Mouse (Mus musculus): ENCODE results near the gene Fgfr2. TPM values are rescaled to one million over a fixed set of nuclear protein-coding genes. Genes with fewer than 3 reads are reported as not detected.
A peak's percentile ranks its signal among the peaks of the same experiment; 100 is the strongest.

The Fgfr2 gene
- total and polyA plus RNA-seq, 2 experiments from 2014 or later, result 12.1 to 32.6 TPM

- 25% methylated on average over 9 of the region's 9 CpGs for WGBS
- no peak overlapping the region for H3K9ac ChIP-seq (replicated peaks; ENCODE audit: low read length, poor library complexity, severe bottlenecking)
- 0 out of 2 replicates have a peak, but pooled peaks cover 5% of the 10 kb centered on the region for H3K4me1 ChIP-seq (ENCODE audit: insufficient read depth, low read length)
- no peak overlapping the region for H3K4me3 ChIP-seq (ENCODE audit: low read depth, low read length)
- H3K9me3 ChIP-seq (ENCODE audit: low read length), result no peaks in the 10 kb centered on the region
- no peak for TF ChIP-seq CTCF (IDR thresholded peaks at IDR 0.05)
- H3K36me3 ChIP-seq (ENCODE audit: insufficient read depth, low read length), result no peaks in the 10 kb centered on the region
- no peaks in the 10 kb centered on the region for H3K27me3 ChIP-seq (ENCODE audit: insufficient read depth, low read length)
- ATAC-seq (ENCODE audit: low FRiP score) (no peak), DNase-seq (ENCODE audit: low spot score) (no peak)
- no peak overlapping the region for H3K4me2 ChIP-seq (ENCODE audit: low read depth, low read length, poor library complexity, severe bottlenecking)
- H3K27ac ChIP-seq (ENCODE audit: low read depth, low read length), result no peak overlapping the region
These were observed 465.1 kb downstream of the Fgfr2 start for GRCm38 (mm10) chr7:132658058-132658450.

GRCm38 (mm10) chr7:132657371-132658057, 465.6 kb downstream of the Fgfr2 start:
- Histone ChIP-seq H3K9ac (replicated peaks; ENCODE audit: low read length, poor library complexity, severe bottlenecking) (no peak overlapping the region), H3K4me1 (ENCODE audit: insufficient read depth, low read length) (0 out of 2 replicates have a peak, but pooled peaks cover 5% of the 10 kb centered on the region), H3K4me2 (ENCODE audit: low read depth, low read length, poor library complexity, severe bottlenecking) (no peak overlapping the region), H3K4me3 (ENCODE audit: low read depth, low read length) (no peak overlapping the region), H3K27ac (ENCODE audit: low read depth, low read length) (no peak overlapping the region), H3K27me3 (ENCODE audit: insufficient read depth, low read length) (no peaks in the 10 kb centered on the region), H3K9me3 (ENCODE audit: low read length) (no peaks in the 10 kb centered on the region), H3K36me3 (ENCODE audit: insufficient read depth, low read length) (no peaks in the 10 kb centered on the region)
- 44% methylated on average over 14 of the region's 14 CpGs for WGBS
- no peak for ATAC-seq (ENCODE audit: low FRiP score)
- DNase-seq (ENCODE audit: low spot score), result no peak
- no peak for TF ChIP-seq CTCF (IDR thresholded peaks at IDR 0.05)

- H3K4me1 ChIP-seq (ENCODE audit: insufficient read depth, low read length), result 0 out of 2 replicates have a peak, but pooled peaks cover 5% of the 10 kb centered on the region
- no peaks in the 10 kb centered on the region for H3K27me3 ChIP-seq (ENCODE audit: insufficient read depth, low read length)
- no peak overlapping the region for H3K4me2 ChIP-seq (ENCODE audit: low read depth, low read length, poor library complexity, severe bottlenecking)
- peak; percentile 82 for TF ChIP-seq CTCF (IDR thresholded peaks at IDR 0.05)
- 9% methylated on average over 3 of the region's 3 CpGs for WGBS
- H3K27ac ChIP-seq (ENCODE audit: low read depth, low read length), result no peak overlapping the region
- peak; percentile 45 for ATAC-seq (ENCODE audit: low FRiP score)
- peak; percentile 89 for DNase-seq (ENCODE audit: low spot score)
- no peak overlapping the region for H3K4me3 ChIP-seq (ENCODE audit: low read depth, low read length)
- no peaks in the 10 kb centered on the region for H3K36me3 ChIP-seq (ENCODE audit: insufficient read depth, low read length)
- H3K9me3 ChIP-seq (ENCODE audit: low read length), result no peaks in the 10 kb centered on the region
- H3K9ac ChIP-seq (replicated peaks; ENCODE audit: low read length, poor library complexity, severe bottlenecking), result peak overlapping the region; percentile 19; the same call in 1 of the 2 replicates
These were observed 466.6 kb downstream of the Fgfr2 start for GRCm38 (mm10) chr7:132656548-132656947.

GRCm38 (mm10) chr7:132656075-132656474, 467.1 kb downstream of the Fgfr2 start:
- no peak overlapping the region for H3K27ac ChIP-seq (ENCODE audit: low read depth, low read length)
- ATAC-seq (ENCODE audit: low FRiP score), result peak; percentile 54
- no peaks in the 10 kb centered on the region for H3K27me3 ChIP-seq (ENCODE audit: insufficient read depth, low read length)
- peak overlapping the region; percentile 19; the same call in 1 of the 2 replicates for H3K9ac ChIP-seq (replicated peaks; ENCODE audit: low read length, poor library complexity, severe bottlenecking)
- peak; percentile 98 for TF ChIP-seq CTCF (IDR thresholded peaks at IDR 0.05)
- H3K9me3 ChIP-seq (ENCODE audit: low read length), result no peaks in the 10 kb centered on the region
- WGBS, result 17% methylated on average over 9 of the region's 9 CpGs
- H3K4me3 ChIP-seq (ENCODE audit: low read depth, low read length), result no peak overlapping the region
- no peak overlapping the region for H3K4me2 ChIP-seq (ENCODE audit: low read depth, low read length, poor library complexity, severe bottlenecking)
- H3K36me3 ChIP-seq (ENCODE audit: insufficient read depth, low read length), result no peaks in the 10 kb centered on the region
- H3K4me1 ChIP-seq (ENCODE audit: insufficient read depth, low read length), result 0 out of 2 replicates have a peak, but pooled peaks cover 5% of the 10 kb centered on the region
- DNase-seq (ENCODE audit: low spot score), result peak; percentile 89

DNA sequence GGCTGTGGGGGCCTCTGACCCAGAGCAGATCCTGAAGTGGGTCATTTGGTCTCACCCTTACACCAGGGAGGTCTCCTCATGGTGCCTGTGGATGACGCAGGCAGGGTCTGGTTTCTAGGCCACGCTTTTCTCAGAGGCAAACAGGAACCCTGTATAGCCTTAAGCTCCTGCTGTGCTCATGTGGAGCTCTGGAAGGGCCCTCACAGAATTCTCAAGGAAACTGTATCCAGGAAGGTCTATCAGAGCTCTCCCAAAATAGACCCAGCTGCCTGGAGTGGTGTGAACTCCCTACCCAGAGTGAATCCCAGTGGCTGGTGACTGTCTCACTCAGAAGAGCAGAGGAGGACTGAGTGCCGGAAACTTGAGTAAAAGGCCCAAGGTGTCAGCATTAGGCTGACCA, 468.7 kb downstream of the Fgfr2 start:
- Histone ChIP-seq H3K9me3 (ENCODE audit: low read length) (no peaks in the 10 kb centered on the region), H3K4me3 (ENCODE audit: low read depth, low read length) (no peak overlapping the region), H3K27ac (ENCODE audit: low read depth, low read length) (no peak overlapping the region), H3K4me1 (ENCODE audit: insufficient read depth, low read length) (0 out of 2 replicates have a peak, but pooled peaks cover 5% of the 10 kb centered on the region), H3K4me2 (ENCODE audit: low read depth, low read length, poor library complexity, severe bottlenecking) (no peak overlapping the region), H3K27me3 (ENCODE audit: insufficient read depth, low read length) (no peaks in the 10 kb centered on the region), H3K9ac (replicated peaks; ENCODE audit: low read length, poor library complexity, severe bottlenecking) (no peak overlapping the region), H3K36me3 (ENCODE audit: insufficient read depth, low read length) (peaks cover 4% of the 10 kb centered on the region; the same call in 1 of the 2 replicates)
- TF ChIP-seq CTCF (IDR thresholded peaks at IDR 0.05), result no peak
- no peak for DNase-seq (ENCODE audit: low spot score)
- ATAC-seq (ENCODE audit: low FRiP score), result no peak
- WGBS, result 89% methylated on average over 3 of the region's 3 CpGs

DNA sequence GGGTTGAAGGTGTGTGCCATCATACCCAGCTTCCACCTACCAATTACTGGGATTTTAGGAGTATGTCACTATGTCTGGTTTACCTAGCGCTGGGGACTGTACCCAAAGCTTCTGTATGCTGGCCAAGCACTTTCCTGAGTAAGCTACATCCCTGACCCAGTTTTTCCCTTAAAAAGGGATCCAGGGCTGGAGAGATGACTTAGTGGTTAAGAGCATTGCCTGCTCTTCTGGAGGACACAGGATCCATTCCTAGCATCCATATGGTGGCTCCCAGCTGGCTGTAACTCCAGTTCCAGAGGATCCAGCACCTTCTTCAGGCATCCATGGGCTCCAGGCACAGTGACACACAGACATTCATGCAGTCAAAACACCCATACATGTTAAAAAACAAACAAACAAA, 476.6 kb downstream of the Fgfr2 start:
- no peak for TF ChIP-seq CTCF (IDR thresholded peaks at IDR 0.05)
- Histone ChIP-seq H3K9ac (replicated peaks; ENCODE audit: low read length, poor library complexity, severe bottlenecking) (no peak overlapping the region), H3K27me3 (ENCODE audit: insufficient read depth, low read length) (no peaks in the 10 kb centered on the region), H3K4me3 (ENCODE audit: low read depth, low read length) (no peak overlapping the region), H3K9me3 (ENCODE audit: low read length) (no peaks in the 10 kb centered on the region), H3K4me2 (ENCODE audit: low read depth, low read length, poor library complexity, severe bottlenecking) (no peak overlapping the region), H3K4me1 (ENCODE audit: insufficient read depth, low read length) (no peaks in the 10 kb centered on the region), H3K27ac (ENCODE audit: low read depth, low read length) (no peak overlapping the region), H3K36me3 (ENCODE audit: insufficient read depth, low read length) (peaks cover 8% of the 10 kb centered on the region; the same call in 1 of the 2 replicates)
- WGBS, result 92% methylated on average over 1 of the region's 1 CpGs
- DNase-seq (ENCODE audit: low spot score) (no peak), ATAC-seq (ENCODE audit: low FRiP score) (no peak)

Data from midbrain, postnatal 0 days (tissue).